Mouse (Mus musculus) central nervous system, embryonic 18 days (tissue): ENCODE results near the gene Zfyve9. TPM values are rescaled to one million over a fixed set of nuclear protein-coding genes. Genes with fewer than 3 reads are reported as not detected.

ENCODE experiments used
- polyA plus RNA-seq: library from polyadenylated mRNA; depleted of rRNA; stranded (reverse); fragments of >200 nt; gene quantifications from 2 replicates; pipeline ENCODE4 v1.2.3, GENCODE M21; 2012; rRNA removed

Zfyve9 gene
- polyA plus RNA-seq = 12.3 and 12.8 TPM in 2 replicates

GRCm38 (mm10) chr4:108780057-108780863 lies at the start of gene Zfyve9:
Gene Zfyve9, minus strand, starts transcription at chr4:108780798.

GRCm38 (mm10) chr4:108719349-108719748 lies 61.2 kb downstream of the Zfyve9 start, which contains the start of gene 3110021N24Rik:
Gene 3110021N24Rik, plus strand, starts transcription at chr4:108719649.

GRCm38 (mm10) chr4:108619587-108620341 lies 160.8 kb downstream of the Zfyve9 start, which contains the start of gene Cc2d1b:
Gene Cc2d1b, plus strand, starts transcription at chr4:108619940.

Other genes starting within 250 kb of the Zfyve9 start
- 55.2 and 55.9 TPM in 2 replicates for gene Prpf38a, start 201.5 kb downstream of the Zfyve9 start, polyA plus RNA-seq
- 0.74 and 1.0 TPM in 2 replicates for gene Orc1, start 201.4 kb downstream of the Zfyve9 start, polyA plus RNA-seq
- 42.7 and 45.0 TPM in 2 replicates for gene Cc2d1b, start 160.9 kb downstream of the Zfyve9 start, polyA plus RNA-seq
- 0.16 and 0.20 TPM in 2 replicates for gene 3110021N24Rik, start 61.1 kb downstream of the Zfyve9 start, polyA plus RNA-seq
- 120 and 121 TPM in 2 replicates for gene Btf3l4, start 52.8 kb upstream of the Zfyve9 start, polyA plus RNA-seq
- gene Txndc12, start 53.8 kb upstream of the Zfyve9 start, polyA plus RNA-seq = 58.9 and 59.6 TPM in 2 replicates
- 23.4 and 24.2 TPM in 2 replicates for gene Kti12, start 67.0 kb upstream of the Zfyve9 start, polyA plus RNA-seq
- 0.04 and 0.12 TPM in 2 replicates for gene A730015C16Rik, start 67.8 kb upstream of the Zfyve9 start, polyA plus RNA-seq
- 127 and 132 TPM in 2 replicates for gene Rab3b, start 98.3 kb upstream of the Zfyve9 start, polyA plus RNA-seq
- gene Nrd1, start 219.9 kb upstream of the Zfyve9 start, polyA plus RNA-seq = 131 and 159 TPM in 2 replicates